Mouse (Mus musculus): ENCODE results near the gene Lyg2.

GRCm38 (mm10) chr1:37956690-37957431 is 40.6 kb upstream of the Lyg2 start:
- TF ChIP-seq MYOG (IDR thresholded peaks at IDR 0.05; ENCODE audit: control insufficient read depth in 1 of 3, insufficient read depth in 1 of 3, insufficient read length in 2 of 3, low read depth in 2 of 3), result no peak
- TF ChIP-seq USF1 (IDR thresholded peaks at IDR 0.05; ENCODE audit: low read depth), result no peak
- TF ChIP-seq MAX (IDR thresholded peaks at IDR 0.05; ENCODE audit: low read depth), result no peak
- no peak for TF ChIP-seq POLR2AphosphoS2 (IDR thresholded peaks at IDR 0.05; ENCODE audit: insufficient read length, low read depth)

Data from myocyte (in vitro differentiated cells).